Mouse (Mus musculus) C2C12 (cell line): Measurements from ENCODE around the gene Grk5.

Source experiments
- CEBPB ChIP-seq: IDR thresholded peaks from one replicate; pipeline ENCODE4 v1.6.1; 2011; ENCODE audit warnings: low read depth, mild to moderate bottlenecking, control low read depth, moderate library complexity
- CTCF ChIP-seq: IDR thresholded peaks from one replicate; pipeline ENCODE4 v1.5.1; 2011; ENCODE audit not compliant: control insufficient read depth, insufficient read depth, insufficient read length
- MAX ChIP-seq: IDR thresholded peaks from one replicate; pipeline ENCODE4 v1.6.1; 2011; ENCODE audit warnings: mild to moderate bottlenecking, control low read depth
- MYOD1 ChIP-seq: IDR thresholded peaks from one replicate; pipeline ENCODE4 v1.6.1; 2011; ENCODE audit warnings: low read depth; ENCODE audit not compliant: control insufficient read depth, insufficient read length
- MYOG ChIP-seq: IDR thresholded peaks from one replicate; pipeline ENCODE4 v1.6.1; 2011; ENCODE audit not compliant: control insufficient read depth, insufficient read length; ENCODE audit errors: extremely low read depth
- USF1 ChIP-seq: IDR thresholded peaks from one replicate; pipeline ENCODE4 v1.6.1; 2011; ENCODE audit warnings: low read depth, mild to moderate bottlenecking, control low read depth, moderate library complexity

- TF ChIP-seq USF1 (no peak), CTCF (no peak), MYOD1 (no peak), CEBPB (no peak), MYOG (no peak), MAX (no peak)
These were observed 163.2 kb downstream of the Grk5 start for GRCm38 (mm10) chr19:61052786-61053185.
